Comparison of ENCODE assay signal across 8 mouse cellular contexts in the genomic region with DNA sequence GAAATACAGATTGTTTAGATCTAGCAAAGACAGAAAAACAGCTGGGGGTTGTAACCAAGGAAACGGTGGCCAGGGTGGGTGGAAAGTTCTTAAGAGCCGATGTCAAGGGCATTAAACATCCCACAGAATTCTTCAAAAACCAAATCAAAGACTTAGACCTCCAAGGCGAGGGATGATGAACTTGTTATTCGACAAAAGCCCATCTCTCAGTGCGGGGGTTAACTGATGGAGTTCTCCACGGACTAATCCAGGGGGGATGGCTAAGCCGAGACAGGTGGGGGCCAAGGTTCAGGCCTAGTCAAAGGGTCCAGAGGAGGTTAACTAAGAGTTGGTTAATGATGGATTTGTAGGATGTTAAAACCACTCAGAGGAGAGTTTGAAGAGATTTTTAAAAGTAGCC. TPM values are rescaled to one million over a fixed set of nuclear protein-coding genes. Genes with fewer than 3 reads are reported as not detected.
A peak's percentile ranks its signal among the peaks of the same experiment; 100 is the strongest.
DNase-seq lines count a peak whose midpoint lies in the region; ATAC-seq and TF ChIP-seq lines count a peak whose summit lies in the region.

No protein-coding gene starts in this region.

- no peak for ATAC-seq in limb, embryonic 13.5 days (ENCODE audit: low FRiP score, low read depth)
- no peak for ATAC-seq in stomach, embryonic 15.5 days (ENCODE audit: insufficient read depth, low FRiP score, low read depth)

- peak; percentile 38 for DNase-seq in cerebellum, adult 9-10 months
- DNase-seq in cerebellum, adult 9-11 months = no peak
- DNase-seq in testis, postnatal 14 days (ENCODE audit: low spot score) = no peak
- no peak for DNase-seq in kidney, postnatal 4 days
- no peak for DNase-seq in adrenal gland, postnatal 10 days

- no peaks in the 10 kb centered on the region for H3K36me3 ChIP-seq in testis, adult 2 months (ENCODE audit: control insufficient read depth, insufficient read depth, low read length)
- no peaks in the 10 kb centered on the region for H3K36me3 ChIP-seq in limb, embryonic 13.5 days
- H3K36me3 ChIP-seq in stomach, embryonic 15.5 days = no peaks in the 10 kb centered on the region

- H3K27me3 ChIP-seq in testis, adult 2 months (ENCODE audit: control insufficient read depth, insufficient read depth, low read length) = no peaks in the 10 kb centered on the region
- H3K27me3 ChIP-seq in limb, embryonic 13.5 days = no peaks in the 10 kb centered on the region
- H3K27me3 ChIP-seq in stomach, embryonic 15.5 days (replicated peaks) = no peaks in the 10 kb centered on the region

- H3K4me2 ChIP-seq in limb, embryonic 13.5 days (replicated peaks) = peak overlapping the region; percentile 58
- peak overlapping the region; percentile 38 for H3K4me2 ChIP-seq in stomach, embryonic 15.5 days

- H3K27ac ChIP-seq in testis, adult 2 months (ENCODE audit: control insufficient read depth, insufficient read depth, low read depth, low read length) = 0 out of 2 replicates have a peak overlapping the region, but pooled peaks have one; percentile 21
- H3K27ac ChIP-seq in limb, embryonic 13.5 days = no peak overlapping the region
- H3K27ac ChIP-seq in stomach, embryonic 15.5 days = no peak overlapping the region

- no peak for TF ChIP-seq POLR2A in testis, adult 2 months (IDR thresholded peaks at IDR 0.05; ENCODE audit: control insufficient read depth, low read depth, low read length)

- H3K4me3 ChIP-seq in testis, adult 2 months (ENCODE audit: control insufficient read depth, low read depth, low read length) = peak overlapping the region; percentile 78
- H3K4me3 ChIP-seq in limb, embryonic 13.5 days = peak overlapping the region; percentile 15
- no peak overlapping the region for H3K4me3 ChIP-seq in stomach, embryonic 15.5 days (replicated peaks)

- TF ChIP-seq CTCF in testis, adult 2 months (IDR thresholded peaks at IDR 0.05; ENCODE audit: control insufficient read depth, insufficient read depth, insufficient replicate concordance, low read depth, low read length) = no peak

- WGBS in limb, embryonic 13.5 days = 28% methylated on average over 7 of the region's 7 CpGs
- WGBS in stomach, embryonic 15.5 days = 19% methylated on average over 7 of the region's 7 CpGs

- no peak overlapping the region for H3K9ac ChIP-seq in limb, embryonic 13.5 days
- no peak overlapping the region for H3K9ac ChIP-seq in stomach, embryonic 15.5 days

- H3K9me3 ChIP-seq in limb, embryonic 13.5 days = no peaks in the 10 kb centered on the region
- no peaks in the 10 kb centered on the region for H3K9me3 ChIP-seq in stomach, embryonic 15.5 days

- H3K4me1 ChIP-seq in testis, adult 2 months (ENCODE audit: control insufficient read depth, insufficient read depth, low read length) = peaks cover 13% of the 10 kb centered on the region
- H3K4me1 ChIP-seq in limb, embryonic 13.5 days = peaks cover 30% of the 10 kb centered on the region
- peaks cover 16% of the 10 kb centered on the region; the same call in 1 of the 2 replicates for H3K4me1 ChIP-seq in stomach, embryonic 15.5 days

RNA-seq across cellular contexts. Expression of a gene that starts 3.3 kb away (rescaled TPM):
- polyA plus RNA-seq in testis, adult 2 months (2012; rRNA removed) = 11.2 and 14.0 TPM in 2 replicates
- polyA plus RNA-seq in limb, embryonic 13.5 days (2015; fragmentation: Nextera tagmentation; extraction: Ambion mirVana) = 26.7 and 26.8 TPM in 2 replicates
- 26.9 and 27.5 TPM in 2 replicates for polyA plus RNA-seq in stomach, embryonic 15.5 days (2015; fragmentation: Nextera tagmentation; extraction: Ambion mirVana)
- total RNA-seq in adrenal gland, postnatal 10 days (2021) = 10 to 100 TPM in 1 of 2 experiments, 1 to 10 TPM in 1; 6.9 to 13.1 TPM

RNA-seq across cellular contexts. Expression of a gene that starts 26.5 kb away (rescaled TPM):
- 43.7 and 48.9 TPM in 2 replicates for polyA plus RNA-seq in testis, adult 2 months (2012; rRNA removed)
- 32.6 and 38.8 TPM in 2 replicates for polyA plus RNA-seq in limb, embryonic 13.5 days (2015; fragmentation: Nextera tagmentation; extraction: Ambion mirVana)
- 37.8 and 42.6 TPM in 2 replicates for polyA plus RNA-seq in stomach, embryonic 15.5 days (2015; fragmentation: Nextera tagmentation; extraction: Ambion mirVana)
- total RNA-seq in adrenal gland, postnatal 10 days (2021) = 10 to 100 TPM; 50.9 to 60.2 TPM

RNA-seq across cellular contexts. Expression of a gene that starts 26.9 kb away (rescaled TPM):
- 8.6 and 9.5 TPM in 2 replicates for polyA plus RNA-seq in testis, adult 2 months (2012; rRNA removed)
- polyA plus RNA-seq in limb, embryonic 13.5 days (2015; fragmentation: Nextera tagmentation; extraction: Ambion mirVana) = 35.7 and 36.9 TPM in 2 replicates
- polyA plus RNA-seq in stomach, embryonic 15.5 days (2015; fragmentation: Nextera tagmentation; extraction: Ambion mirVana) = 30.7 and 30.8 TPM in 2 replicates
- total RNA-seq in adrenal gland, postnatal 10 days (2021) = 10 to 100 TPM; 36.6 to 46.1 TPM

RNA-seq across cellular contexts. Expression of a gene that starts 29.0 kb away (rescaled TPM):
- 0.13 and 0.75 TPM in 2 replicates for polyA plus RNA-seq in testis, adult 2 months (2012; rRNA removed)
- 0.09 TPM in 1 of 2 replicates, not detected in the other for polyA plus RNA-seq in limb, embryonic 13.5 days (2015; fragmentation: Nextera tagmentation; extraction: Ambion mirVana)
- polyA plus RNA-seq in stomach, embryonic 15.5 days (2015; fragmentation: Nextera tagmentation; extraction: Ambion mirVana) = 0.19 and 0.40 TPM in 2 replicates
- under 1 TPM; 0.21 to 0.36 TPM for total RNA-seq in adrenal gland, postnatal 10 days (2021)
